Mouse (Mus musculus) gastrocnemius, postnatal 4 days (tissue): ENCODE measurements around the gene Tmem236. TPM values are rescaled to one million over a fixed set of nuclear protein-coding genes. Genes with fewer than 3 reads are reported as not detected.

Source experiments
- DNase-seq, 2 experiments: peaks; one replicate each; pipeline ENCODE4 v3.0.0; 2021 to 2022; ENCODE audit warnings: low spot score in 2 of 2, mixed read lengths in 2 of 2
- long read RNA-seq, 2 experiments: library from polyadenylated mRNA; stranded (forward); transcript quantifications; one replicate each; pipeline ENCODE4 v2.0.0; 2021
- total RNA-seq, 2 experiments: library from RNA; stranded (reverse); gene quantifications; 2 replicates each; pipeline ENCODE4 v1.2.3; 2021

Tmem236 gene
- under 1 TPM; 0.08 to 0.12 TPM for total RNA-seq
- long read RNA-seq, experiment 1: 0 reads
- long read RNA-seq, experiment 2: 0 reads

GRCm38 (mm10) chr2:14174334-14174733 is at the start of gene Tmem236:
Gene Tmem236, plus strand, starts transcription at chr2:14174523.
- DNase-seq: no peak

DNA sequence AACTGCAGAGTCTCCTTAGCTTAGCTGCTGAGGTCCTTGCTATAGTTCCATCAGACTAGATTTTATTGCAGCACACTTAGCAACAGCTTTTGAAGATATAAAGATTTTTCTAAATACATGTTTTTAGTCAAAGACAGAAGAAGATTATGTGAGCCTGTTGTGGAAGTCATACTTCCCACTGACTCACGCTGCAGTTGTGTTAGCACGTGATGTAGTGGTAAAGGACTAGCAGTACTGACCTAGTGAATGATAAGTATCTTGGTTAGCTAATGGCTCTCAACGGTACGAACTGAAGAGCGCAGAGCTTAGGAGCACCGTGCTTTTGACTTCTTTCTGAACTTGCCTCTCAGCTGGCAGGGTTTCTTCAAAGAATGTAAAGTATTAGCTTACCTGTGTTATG is 47.9 kb upstream of the Tmem236 start:
- no peak for DNase-seq

GRCm38 (mm10) chr2:14127629-14128028 is 46.7 kb upstream of the Tmem236 start:
- no peak for DNase-seq

- DNase-seq: no peak
Measured at GRCm38 (mm10) chr2:14130641-14131339, 43.5 kb upstream of the Tmem236 start.

DNA sequence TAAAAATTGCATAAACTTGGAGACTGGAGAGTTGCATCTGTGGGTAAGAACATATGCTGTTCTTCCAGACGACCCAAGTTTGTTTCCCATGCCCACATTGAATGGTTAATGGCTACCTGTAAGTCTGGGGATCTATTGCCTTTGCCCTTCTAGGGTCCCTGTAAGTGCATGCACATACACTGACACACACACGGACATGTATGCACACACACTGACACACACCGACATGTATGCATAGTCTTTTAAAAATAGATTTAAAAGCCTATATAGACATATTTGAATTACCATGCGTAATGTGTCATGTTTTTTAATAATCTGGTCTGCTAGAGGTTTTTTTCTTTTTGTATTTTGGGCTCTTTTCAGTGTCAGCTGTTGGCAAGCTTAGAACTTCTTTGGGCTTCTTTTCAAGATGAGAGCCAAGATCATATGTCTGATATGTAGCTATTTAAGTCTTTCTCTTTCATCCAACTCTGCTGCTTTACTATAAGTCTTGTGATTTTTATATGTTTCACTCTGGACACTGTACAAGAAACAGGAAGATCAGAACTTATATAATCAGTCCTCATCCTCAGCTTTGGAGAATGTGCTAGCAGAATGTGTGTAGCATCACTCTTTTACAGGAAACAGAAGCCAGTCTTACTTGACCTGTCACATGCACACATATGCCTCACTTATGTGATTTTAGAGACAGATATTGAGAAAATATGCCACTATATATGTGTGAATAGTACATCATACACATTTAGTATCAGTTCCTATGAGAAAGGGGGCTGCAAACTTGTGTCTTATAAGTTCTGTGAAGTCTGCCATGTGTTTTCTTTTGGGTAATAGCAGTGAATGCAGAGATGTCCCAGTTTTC is 41.6 kb upstream of the Tmem236 start:
- DNase-seq: no peak

- DNase-seq: peak in 1 of 2 experiments; percentile 23
Measured at GRCm38 (mm10) chr2:14136906-14137305, 37.4 kb upstream of the Tmem236 start.

GRCm38 (mm10) chr2:14139590-14139989 is 34.7 kb upstream of the Tmem236 start:
- no peak for DNase-seq

GRCm38 (mm10) chr2:14140044-14140443 is 34.3 kb upstream of the Tmem236 start:
- no peak for DNase-seq

GRCm38 (mm10) chr2:14145311-14145710 is 29.0 kb upstream of the Tmem236 start:
- peak in 1 of 2 experiments; percentile 43 for DNase-seq

DNA sequence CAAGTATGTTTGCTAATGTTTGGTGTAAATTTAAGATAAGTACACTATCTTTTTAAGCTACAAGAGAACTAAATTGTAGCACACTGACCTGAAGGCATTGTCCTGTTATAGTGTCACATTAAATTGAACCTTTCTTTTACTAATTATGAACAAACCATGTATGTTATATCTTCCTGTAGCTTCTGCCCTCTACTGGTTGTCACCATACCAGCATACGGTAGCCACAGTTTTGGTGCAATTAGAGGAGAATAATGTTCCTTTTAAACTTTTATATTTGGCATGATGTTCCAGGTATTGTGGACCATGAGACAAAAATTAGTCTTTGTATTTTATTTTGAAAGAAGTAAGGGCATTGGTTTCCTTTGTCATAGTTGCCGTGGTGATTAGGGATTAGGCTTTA is 27.4 kb upstream of the Tmem236 start:
- DNase-seq: no peak

GRCm38 (mm10) chr2:14150829-14151228 is 23.5 kb upstream of the Tmem236 start:
- DNase-seq: no peak

GRCm38 (mm10) chr2:14151854-14152253 is 22.5 kb upstream of the Tmem236 start:
- DNase-seq: no peak

DNA sequence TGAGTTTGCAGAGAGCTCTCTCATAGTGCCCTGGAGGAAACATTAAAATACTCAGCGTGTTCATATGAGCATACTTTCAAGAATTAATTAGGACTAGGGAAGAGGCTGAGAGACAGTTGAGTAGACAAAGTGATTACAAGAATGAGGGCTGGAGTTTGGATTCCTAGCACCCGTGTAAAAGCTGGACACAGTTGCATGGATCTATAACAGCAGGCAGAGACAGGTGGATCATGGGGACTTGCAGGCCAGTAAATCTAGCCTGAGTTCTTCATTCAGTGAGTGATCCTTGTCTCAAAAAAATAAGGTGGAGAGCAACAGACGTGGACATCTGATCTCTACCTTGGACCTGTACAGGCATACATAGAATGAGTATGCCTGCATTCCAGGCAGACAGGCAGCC is 15.3 kb upstream of the Tmem236 start:
- no peak for DNase-seq

DNA sequence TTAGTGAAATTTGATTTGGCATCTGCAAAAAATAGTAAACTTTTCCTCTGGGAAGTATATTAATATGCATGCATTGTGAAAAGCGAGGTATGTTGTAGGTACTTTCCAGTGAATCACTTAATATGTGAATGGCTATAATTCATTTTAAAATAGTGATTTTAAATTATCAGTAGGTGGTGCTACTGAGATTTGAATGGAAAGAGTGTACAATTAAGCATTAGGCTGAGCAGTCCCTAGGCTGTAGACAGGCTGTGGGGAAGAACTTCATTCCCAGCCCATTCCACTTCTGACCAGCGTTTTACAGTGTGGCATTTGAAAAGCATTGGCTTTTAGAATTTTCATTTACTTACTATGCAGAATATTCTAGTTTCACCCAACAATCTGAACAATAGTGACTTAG is 14.6 kb upstream of the Tmem236 start:
- DNase-seq: no peak

- no peak for DNase-seq
Measured at GRCm38 (mm10) chr2:14164459-14165030, 9.8 kb upstream of the Tmem236 start.

- no peak for DNase-seq
Measured at GRCm38 (mm10) chr2:14165066-14165465, 9.3 kb upstream of the Tmem236 start.

- no peak for DNase-seq
Measured at GRCm38 (mm10) chr2:14165618-14166344, 8.5 kb upstream of the Tmem236 start.

- DNase-seq: no peak
Measured at GRCm38 (mm10) chr2:14167721-14168120, 6.6 kb upstream of the Tmem236 start.

- DNase-seq: no peak
Measured at GRCm38 (mm10) chr2:14176460-14177193, 2.3 kb downstream of the Tmem236 start.

GRCm38 (mm10) chr2:14184375-14184774 is 10.1 kb downstream of the Tmem236 start:
- no peak for DNase-seq

- DNase-seq: no peak
Measured at GRCm38 (mm10) chr2:14190684-14191083, 16.4 kb downstream of the Tmem236 start.
